ENCODE assay signal across 22 mouse cellular contexts in the genomic region with DNA sequence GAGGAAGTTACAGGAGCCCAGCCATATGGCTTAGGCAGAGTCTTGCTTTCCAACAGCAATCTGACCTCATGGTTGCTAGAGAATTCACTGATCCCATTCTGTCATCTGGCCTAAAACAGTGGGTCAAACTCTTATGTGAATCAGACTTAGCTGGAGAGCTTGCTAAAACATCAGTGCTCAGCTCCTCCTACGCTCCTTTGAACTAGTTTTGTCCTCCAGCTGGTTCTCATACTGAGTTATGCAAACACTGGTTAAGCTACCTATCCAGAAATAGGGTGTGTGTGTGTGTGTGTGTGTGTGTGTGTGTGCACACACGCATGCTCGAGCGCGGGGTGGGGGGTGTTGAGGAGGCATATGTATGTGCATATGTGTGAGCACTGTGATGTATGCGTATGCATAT.
"Had no signal": no experiment of that assay in that cellular context is flagged by ENCODE, and none has a peak within 500 bp of the region (broad histone marks: within the 10 kb centered on the region; RNA-seq: fewer than 3 reads in every experiment).

No protein-coding gene starts in this region.

- ATAC-seq: hindbrain, postnatal 0 days; intestine, embryonic 16.5 days had no signal

- DNase-seq: gastrocnemius, adult 2 months; gastrocnemius, postnatal 14 days; gastrocnemius, postnatal 36 days; heart, postnatal 14 days; heart, postnatal 36 days; kidney, adult 11 months; kidney, adult 2 months; kidney, postnatal 10 days; kidney, postnatal 25 days; kidney, postnatal 4 days; liver; liver, embryonic 13.5 days had no signal

- H3K4me3 ChIP-seq: gastrocnemius, adult 2 months; heart, embryonic 13.5 days; heart, embryonic 15.5 days; hindbrain, embryonic 13.5 days; hindbrain, embryonic 15.5 days; layer of hippocampus, adult 2 months; limb, embryonic 10.5 days; limb, embryonic 12.5 days; liver, embryonic 13.5 days; liver, embryonic 15.5 days had no signal

- H3K27ac ChIP-seq: gastrocnemius, adult 2 months; heart, embryonic 13.5 days; heart, embryonic 15.5 days; hindbrain, embryonic 13.5 days; hindbrain, embryonic 15.5 days; hindbrain, postnatal 0 days; layer of hippocampus, adult 2 months; limb, embryonic 10.5 days; limb, embryonic 12.5 days; liver, embryonic 13.5 days; liver, embryonic 15.5 days had no signal
